Mouse (Mus musculus) c-Kit-negative CD71-positive TER-119-positive erythroid progenitor cells, embryonic 14.5 days (primary cell): ENCODE measurements around the gene Lrrc61.

ENCODE experiments used
- DNase-seq: peaks from one replicate; pipeline ENCODE4 v3.0.0-alpha.2; 2013; ENCODE audit warnings: low read depth, low spot score

The Lrrc61 gene

DNA sequence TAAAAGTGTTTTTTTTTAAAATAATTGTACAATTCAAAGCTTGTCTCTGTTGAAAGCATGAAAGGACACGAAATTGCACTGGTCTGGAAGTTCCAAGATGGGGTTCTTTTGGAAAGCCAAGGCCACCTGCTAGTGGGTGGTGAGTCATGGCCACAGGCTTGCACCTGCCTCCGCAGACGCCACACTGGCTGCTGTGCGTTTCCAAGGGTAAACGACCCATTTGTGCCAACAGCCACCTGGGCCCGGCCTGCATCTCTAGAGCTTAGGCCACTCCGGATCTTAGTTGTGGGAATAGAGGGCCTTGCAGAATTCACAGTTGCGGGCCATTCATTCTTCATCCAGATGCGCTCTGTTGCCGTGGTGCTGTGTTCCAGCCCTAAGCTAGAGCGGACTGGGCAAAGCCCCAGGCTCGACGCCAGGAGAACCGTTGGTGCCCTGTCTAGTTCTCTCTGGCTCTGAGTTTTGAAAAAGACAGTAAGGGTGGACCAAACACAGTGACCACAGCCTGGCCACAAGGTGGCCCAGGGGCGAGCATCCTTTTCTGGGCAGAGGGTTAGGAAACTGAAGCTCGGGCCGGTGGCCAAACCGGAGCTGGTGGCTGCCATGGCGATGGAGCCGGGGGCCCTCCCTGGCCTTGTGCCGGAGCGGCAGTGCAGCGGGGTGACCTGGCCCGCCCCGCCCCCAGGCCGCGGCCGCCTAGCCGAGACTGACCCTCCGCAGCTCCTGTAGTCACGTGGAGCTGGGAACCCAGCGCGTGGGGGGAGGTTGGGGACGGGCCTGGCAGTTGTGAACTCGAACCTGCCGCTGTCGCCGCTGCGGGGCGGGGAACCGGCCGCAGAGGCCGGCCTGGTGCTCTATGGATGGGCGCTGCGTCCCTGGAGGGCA, 38.8 kb downstream of the Lrrc61 start, which contains the start of the genes Repin1 and Gm44965:
TSS of gene Repin1 (plus strand) at position 726 of the 885 bp plus-strand sequence.
TSS of gene Gm44965 (plus strand) at position 784 of the 885 bp plus-strand sequence.
- DNase-seq = no peak

DNA sequence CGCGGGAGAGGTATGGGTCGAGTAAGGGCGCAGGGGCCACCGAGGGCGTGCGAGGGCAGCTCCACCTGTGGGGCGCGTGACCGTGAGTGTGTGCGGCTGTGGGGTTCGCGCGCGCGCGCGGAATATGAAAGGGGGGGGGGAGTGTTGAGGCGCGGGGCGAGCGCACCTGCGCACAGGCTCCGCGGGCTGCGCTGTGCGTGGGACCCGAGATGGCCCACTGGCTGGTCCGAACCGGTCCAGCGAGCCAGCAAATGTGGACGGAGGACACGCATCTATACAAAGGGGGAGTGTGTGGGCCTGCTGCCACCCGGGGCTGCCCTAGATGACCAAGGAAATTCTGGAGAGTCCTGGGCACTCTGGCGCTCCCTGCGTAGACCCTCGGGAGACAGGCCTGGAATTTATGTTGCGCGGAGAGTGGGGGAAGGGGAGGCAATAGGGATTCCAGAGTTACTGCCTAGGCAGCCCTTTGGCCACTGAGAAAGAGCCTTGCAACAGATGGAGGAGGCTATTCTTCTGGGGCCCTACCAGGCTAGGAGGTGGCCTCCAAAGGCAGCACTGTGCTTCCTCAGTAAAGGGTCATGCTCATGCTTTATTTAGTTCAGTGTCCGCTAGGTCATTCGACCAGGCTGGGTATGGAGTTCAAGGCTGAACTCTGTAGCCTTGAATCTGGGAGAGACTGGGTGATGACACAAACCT, 39.6 kb downstream of the Lrrc61 start:
- DNase-seq = no peak

DNA sequence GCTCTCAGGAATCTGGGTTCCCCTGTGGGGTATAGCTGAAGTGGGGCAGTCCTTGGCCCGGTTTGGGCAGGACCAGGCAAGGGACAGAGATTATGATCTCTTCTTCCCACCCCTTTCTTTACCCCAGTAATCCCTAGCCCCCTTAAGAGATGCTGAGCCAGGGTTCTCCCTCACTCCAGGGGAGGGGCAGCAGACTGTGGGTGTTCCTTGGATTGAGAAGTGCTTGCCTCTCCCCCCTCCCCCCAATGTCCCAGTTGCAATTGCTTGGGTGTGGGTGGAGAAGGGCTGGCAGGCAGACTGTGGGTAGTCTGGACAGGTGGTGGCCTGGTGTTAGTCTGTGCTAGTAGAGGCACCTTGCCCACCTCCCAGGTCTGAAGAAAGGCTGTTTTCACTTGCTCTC, 40.7 kb downstream of the Lrrc61 start:
- DNase-seq = no peak

DNA sequence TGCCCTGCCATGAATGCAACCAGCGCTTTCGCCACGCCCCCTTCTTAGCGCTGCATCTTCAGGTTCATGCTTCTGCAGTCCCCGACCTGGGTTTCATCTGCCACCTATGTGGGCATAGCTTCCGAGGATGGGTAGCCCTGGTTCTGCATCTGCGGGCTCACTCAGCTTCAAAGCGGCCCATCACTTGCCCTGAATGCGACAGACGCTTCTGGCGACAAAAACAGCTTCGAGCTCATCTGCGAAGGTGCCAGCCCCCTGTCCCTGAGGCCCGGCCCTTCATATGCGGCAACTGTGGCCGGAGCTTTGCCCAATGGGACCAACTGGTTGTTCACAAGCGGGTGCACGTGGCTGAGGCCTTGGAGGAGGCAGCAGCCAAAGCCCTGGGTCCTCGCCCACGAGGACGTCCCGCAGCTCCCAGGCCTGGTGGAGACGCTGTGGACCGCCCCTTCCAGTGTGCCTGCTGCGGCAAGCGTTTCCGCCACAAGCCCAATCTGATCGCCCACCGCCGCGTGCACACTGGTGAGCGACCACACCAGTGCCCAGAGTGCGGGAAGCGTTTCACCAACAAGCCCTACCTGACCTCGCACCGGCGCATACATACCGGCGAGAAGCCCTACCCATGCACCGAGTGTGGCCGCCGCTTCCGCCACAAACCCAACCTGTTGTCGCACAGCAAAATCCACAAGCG, 42.1 kb downstream of the Lrrc61 start:
- no peak for DNase-seq

DNA sequence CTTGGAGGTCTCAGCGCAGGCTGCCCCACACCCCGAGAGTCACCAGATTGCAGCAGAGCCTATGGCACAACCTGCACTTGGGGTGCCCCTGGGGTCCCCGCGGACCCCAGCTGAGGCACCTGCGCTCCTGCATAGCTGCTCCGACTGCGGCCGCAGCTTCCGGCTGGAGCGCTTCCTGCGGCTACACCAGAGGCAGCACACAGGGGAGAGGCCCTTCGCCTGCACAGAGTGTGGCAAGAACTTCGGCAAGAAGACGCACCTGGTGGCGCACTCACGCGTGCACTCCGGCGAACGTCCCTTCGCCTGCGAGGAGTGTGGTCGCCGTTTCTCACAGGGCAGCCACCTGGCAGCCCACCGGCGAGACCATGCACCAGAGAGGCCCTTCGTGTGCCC, 42.6 kb downstream of the Lrrc61 start:
- DNase-seq = no peak

DNA sequence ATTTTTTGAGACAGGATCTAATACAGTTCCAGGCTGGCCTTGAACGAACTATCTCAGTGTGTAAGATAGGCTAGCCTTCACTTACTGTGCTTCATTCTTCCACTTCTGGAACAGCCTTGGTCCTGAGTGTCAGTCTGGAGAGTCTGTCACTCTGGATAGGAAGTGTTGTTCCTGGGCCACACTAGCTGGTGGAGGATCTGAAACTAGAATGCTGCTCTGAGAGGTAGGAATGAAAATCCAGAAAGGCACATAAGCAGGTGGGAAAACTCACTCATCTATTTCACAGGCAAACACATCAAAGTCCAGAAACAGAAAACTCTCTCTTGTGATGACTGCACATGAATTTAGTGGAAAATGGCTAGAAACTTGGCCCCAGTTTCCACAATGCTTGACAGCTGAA, 46.0 kb downstream of the Lrrc61 start:
- no peak for DNase-seq

DNA sequence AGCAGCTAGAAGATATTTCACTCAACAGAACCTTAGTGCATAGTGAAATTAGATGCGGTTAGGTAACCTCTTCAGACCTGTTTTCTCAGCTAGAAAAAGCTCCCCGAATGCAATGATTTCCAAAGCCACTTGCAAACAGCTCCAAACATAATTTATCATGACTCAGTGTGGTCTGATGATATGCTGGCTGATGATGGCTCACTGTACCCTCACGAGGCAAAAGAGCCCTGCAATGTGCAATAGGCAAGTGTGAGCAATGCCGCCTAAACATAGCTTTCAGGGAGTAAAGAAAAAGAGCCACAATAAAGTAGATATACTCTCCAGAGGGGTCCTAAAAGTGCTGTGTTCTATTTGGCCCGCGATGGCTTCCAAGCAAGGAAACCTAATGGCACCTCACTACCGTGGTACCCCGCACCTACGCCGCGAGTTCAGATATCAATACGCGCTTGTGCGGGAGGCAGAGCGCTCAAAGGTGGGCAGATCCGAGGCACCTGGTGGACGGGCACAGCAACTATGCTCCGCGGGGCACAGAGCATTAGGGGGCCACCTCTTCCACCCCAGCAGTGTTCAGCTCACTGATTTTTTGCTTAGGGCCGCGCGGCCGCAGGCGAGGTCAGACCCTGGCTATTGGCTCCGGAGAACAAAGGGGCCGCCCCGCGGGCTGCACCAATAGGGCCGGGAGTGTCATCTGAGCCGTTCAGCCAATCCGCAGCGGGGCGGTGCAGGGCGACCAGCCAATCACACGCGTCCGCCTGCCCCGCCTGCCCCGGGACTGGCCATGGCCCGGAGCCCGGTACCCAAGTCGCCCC, 46.9 kb downstream of the Lrrc61 start, which contains the start of gene Zfp775:
TSS of gene Zfp775 (plus strand) at position 793 of the 809 bp plus-strand sequence.
- peak; percentile 67 for DNase-seq

DNA sequence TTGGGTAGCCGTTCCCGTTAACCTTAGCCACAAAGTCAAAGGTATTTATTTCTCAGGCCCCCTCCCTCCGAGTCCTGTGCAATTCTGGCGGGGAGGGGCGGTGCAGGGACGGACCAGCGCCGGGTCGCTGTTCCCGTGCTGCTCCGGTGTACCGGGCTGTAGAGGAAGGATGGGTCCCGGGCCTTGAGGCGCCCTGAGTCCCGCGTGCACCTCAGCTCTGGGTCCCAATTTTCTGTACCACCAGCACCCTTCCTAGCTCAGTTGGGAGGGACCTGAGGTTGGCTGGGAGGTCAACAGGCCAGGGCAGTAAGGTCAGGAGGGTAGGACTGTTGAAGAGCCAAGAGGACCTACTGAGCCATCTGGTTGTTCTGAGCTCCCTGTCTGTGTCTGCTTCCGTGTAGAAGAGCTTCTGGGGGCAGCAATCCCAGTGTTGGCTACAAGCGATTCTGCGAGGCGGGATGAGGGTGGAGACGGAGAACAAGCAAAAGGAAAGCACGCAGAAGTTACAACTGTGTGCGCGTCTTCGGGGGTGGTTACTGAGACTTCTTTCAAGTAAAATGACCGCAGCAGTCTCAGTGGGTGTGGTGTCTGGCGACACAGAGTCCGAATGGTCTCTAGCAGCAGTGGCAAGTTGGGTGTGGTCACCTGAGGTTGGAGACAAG, 47.6 kb downstream of the Lrrc61 start:
- no peak for DNase-seq

DNA sequence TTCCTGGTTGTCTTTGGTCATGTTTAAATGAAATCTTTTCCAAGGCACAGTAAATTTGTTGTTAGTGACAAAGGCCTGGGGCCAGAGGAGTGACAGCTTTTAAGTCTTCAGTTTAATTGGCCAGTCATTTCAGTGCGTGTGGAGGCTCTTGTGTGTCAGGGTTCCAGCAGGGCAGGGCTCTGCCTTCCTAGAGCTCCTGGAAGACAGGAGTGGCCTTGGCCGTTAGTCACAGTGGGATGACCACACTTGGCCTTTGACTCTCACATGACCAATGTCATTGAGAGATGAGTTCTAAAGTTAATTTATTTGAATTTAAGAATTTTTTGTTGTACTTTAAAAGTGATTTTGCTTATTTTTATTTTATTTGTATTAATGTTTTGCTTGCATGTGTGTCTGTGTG, 53.5 kb downstream of the Lrrc61 start:
- no peak for DNase-seq

DNA sequence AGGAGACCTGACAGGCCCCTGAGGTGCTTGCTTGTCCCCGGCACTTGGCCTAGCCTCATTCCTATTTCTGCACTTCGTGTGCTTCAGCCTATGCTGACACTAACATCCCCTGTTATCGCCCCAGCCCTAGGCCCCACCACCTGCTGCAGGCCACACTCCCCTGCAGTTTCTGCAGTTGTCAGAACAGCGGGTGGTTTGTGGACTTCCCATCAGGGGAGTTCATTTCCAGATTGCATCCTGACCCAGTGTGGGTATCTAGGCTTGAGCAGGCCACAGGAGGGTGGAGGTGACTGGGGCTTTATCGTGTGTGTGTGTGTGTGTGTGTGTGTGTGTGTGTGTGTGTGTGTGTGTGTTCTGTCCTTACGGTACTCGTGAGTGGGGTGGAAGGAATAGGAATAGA, 54.9 kb downstream of the Lrrc61 start:
- DNase-seq = no peak

DNA sequence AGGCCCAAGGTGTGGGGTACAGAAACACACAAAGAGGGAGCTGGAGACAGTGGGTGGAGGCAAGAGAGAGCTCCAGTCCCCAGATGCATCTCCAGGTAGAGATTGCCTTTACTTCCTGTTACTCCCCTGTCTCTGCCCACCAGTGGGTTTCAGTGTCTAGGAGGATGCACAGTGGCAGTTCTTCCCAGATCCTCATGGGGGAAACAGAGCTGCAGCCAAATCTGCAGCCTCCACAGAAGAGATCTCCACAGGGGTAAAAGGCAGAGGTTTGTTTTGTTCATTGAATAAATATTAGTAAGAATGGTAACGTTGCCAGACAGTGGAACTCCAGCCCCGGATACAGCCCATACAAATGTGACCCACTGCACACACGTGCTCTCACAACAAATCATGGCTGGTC, 56.1 kb downstream of the Lrrc61 start:
- DNase-seq = no peak

DNA sequence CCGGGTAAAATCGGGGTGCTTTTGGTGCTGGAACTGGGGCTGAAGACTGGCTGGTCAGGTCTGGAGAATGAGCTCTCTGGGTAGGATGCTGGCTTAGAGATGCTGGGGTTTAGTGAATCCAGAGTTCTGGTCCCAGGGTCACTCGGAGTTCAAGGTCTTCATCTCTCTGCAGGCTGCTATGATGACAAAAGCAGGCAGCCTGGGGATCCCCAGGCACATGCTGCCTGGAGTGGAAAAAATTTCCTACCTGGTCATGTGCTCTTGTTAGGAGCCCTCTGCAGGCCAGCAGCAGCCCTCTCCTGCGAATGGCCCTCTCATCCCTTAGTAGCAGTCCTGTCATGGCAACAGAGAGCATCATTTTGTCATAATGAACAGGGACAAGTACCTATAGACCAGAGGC, 58.9 kb downstream of the Lrrc61 start:
- DNase-seq = no peak

DNA sequence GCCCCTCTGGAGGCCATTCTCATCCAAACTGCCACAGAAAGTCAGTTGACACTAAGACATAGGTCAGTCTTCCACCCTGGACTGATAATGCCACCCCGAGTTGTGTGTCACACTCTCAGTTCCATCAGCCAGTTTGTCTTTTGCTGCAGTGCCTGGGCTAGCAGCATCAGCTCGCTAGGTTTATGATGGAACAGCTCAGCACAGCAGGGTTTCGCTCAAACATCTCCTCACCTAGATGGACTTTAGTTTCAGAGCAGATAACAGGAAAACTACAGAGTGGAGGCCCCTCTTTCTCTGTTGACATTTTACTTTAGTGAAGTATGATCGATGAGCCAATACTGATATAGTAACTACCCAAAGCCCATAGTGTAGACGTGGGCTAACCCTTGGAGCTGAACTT, 60.2 kb downstream of the Lrrc61 start:
- DNase-seq = no peak

DNA sequence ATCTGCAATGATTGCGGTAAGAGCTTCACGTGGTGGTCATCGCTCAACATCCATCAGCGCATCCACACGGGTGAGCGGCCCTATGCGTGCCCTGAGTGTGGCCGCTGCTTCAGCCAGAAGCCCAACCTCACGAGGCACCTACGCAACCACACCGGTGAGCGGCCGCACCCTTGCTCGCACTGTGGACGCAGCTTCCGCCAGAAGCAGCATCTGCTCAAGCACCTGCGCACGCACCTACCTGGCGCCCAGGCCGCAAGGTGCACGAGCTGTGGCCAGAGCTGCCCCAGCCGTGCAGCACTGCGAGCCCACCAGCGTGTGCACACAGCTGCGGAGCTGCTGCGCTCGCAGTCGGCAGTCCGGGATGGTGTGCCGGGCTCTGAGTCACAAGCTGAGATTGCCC, 65.4 kb downstream of the Lrrc61 start:
- DNase-seq = no peak
